Mouse (Mus musculus) Patski (cell line): Measurements from ENCODE around the gene Oit3. TPM values are rescaled to one million over a fixed set of nuclear protein-coding genes. Genes with fewer than 3 reads are reported as not detected.

Experiments used
- ATAC-seq: fragments of 100-300 bp; one replicate; pipeline ENCODE4 v1.8.0; 2021
- CTCF ChIA-PET: fragments of 350-600 bp; sonication (Branson Sonifier 250); formaldehyde crosslinking; loops from one replicate; lab custom pipeline; 2022; ENCODE audit warnings: inconsistent platforms; lab: Charles Lee
- POLR2A ChIA-PET: fragments of 350-600 bp; sonication (Branson Sonifier 250); formaldehyde crosslinking; loops from one replicate; lab custom pipeline; 2022; ENCODE audit warnings: antibody characterized with exemption, inconsistent platforms; lab: Charles Lee
- DNase-seq: peaks from one replicate; pipeline ENCODE4 v3.0.0-alpha.2; 2011; ENCODE audit warnings: low read depth, low spot score
- H3K27me3 ChIP-seq: fragments of 371-371 bp; one replicate; pipeline ENCODE4 v1.5.1; 2021
- CTCF ChIP-seq: fragments of 100-300 bp; IDR thresholded peaks from one replicate; pipeline ENCODE4 v1.5.1; 2021
- in situ Hi-C: fragments of 300-500 bp; cut with MboI; formaldehyde crosslinking; loops from 3 replicates; pipeline ENCODE4 v1.11.1; 2018; ENCODE audit warnings: low pct_unique_long_range_greater_than_20kb, mixed read lengths
- polyA plus RNA-seq: library from polyadenylated mRNA; unstranded; gene quantifications from one replicate; pipeline ENCODE4 v1.2.3, GENCODE M21; 2021

The Oit3 gene
- polyA plus RNA-seq, 1 experiment from 2014 or later = 1.2 TPM

GRCm38 (mm10) chr10:59435746-59436145 is 5.8 kb downstream of the Oit3 start:
- H3K27me3 ChIP-seq = no peaks in the 10 kb centered on the region
- DNase-seq (no peak), ATAC-seq (no peak)
- CTCF ChIA-PET = interaction anchor here (1.0 kb wide), 1 partner anchor 16 kb away, joined by 3 read pairs; no protein-coding TSS in a partner anchor
- no peak for TF ChIP-seq CTCF
- POLR2A ChIA-PET = interaction anchor here (0.7 kb wide), 1 partner anchor 430 kb away, joined by 3 read pairs; no protein-coding TSS in a partner anchor
- in situ Hi-C loops = no loop called here

- ChIA-PET POLR2A (no interaction called here), CTCF (interaction anchor here (1.6 kb wide), 1 partner anchor 21 kb away, joined by 5 read pairs; no protein-coding TSS in a partner anchor)
- ATAC-seq (peak; percentile 90), DNase-seq (peak; percentile 78)
- no peak for TF ChIP-seq CTCF
- no peaks in the 10 kb centered on the region for H3K27me3 ChIP-seq
- in situ Hi-C loops = no loop called here
These were observed 10.8 kb downstream of the Oit3 start for GRCm38 (mm10) chr10:59430701-59431218.

- no peak for TF ChIP-seq CTCF
- CTCF ChIA-PET = no interaction called here
- no peaks in the 10 kb centered on the region for H3K27me3 ChIP-seq
- in situ Hi-C loops = no loop called here
- DNase-seq (no peak), ATAC-seq (no peak)
- POLR2A ChIA-PET = no interaction called here
These were observed 12.0 kb downstream of the Oit3 start for GRCm38 (mm10) chr10:59429448-59430135.

GRCm38 (mm10) chr10:59426371-59426770 is 15.2 kb downstream of the Oit3 start:
- CTCF ChIA-PET = interaction anchor here (1.2 kb wide), 1 partner anchor 9 kb away, joined by 3 read pairs; no protein-coding TSS in a partner anchor
- POLR2A ChIA-PET = no interaction called here

GRCm38 (mm10) chr10:59425369-59425768 is 16.2 kb downstream of the Oit3 start:
- in situ Hi-C loops = no loop called here
- DNase-seq (no peak), ATAC-seq (no peak)
- H3K27me3 ChIP-seq = no peaks in the 10 kb centered on the region
- ChIA-PET CTCF (interaction anchor here (0.6 kb wide), 1 partner anchor 450 kb away, joined by 3 read pairs; no protein-coding TSS in a partner anchor), POLR2A (no interaction called here)
- TF ChIP-seq CTCF = no peak

More at GRCm38 (mm10) chr10:59426371-59426770, 15.2 kb downstream of the Oit3 start:
- no peak for TF ChIP-seq CTCF
- DNase-seq = no peak
- in situ Hi-C loops = no loop called here
- no peak for ATAC-seq
- H3K27me3 ChIP-seq = no peaks in the 10 kb centered on the region

- no peaks in the 10 kb centered on the region for H3K27me3 ChIP-seq
- POLR2A ChIA-PET = no interaction called here
- in situ Hi-C loops = no loop called here
- no peak for ATAC-seq
- no peak for TF ChIP-seq CTCF
- CTCF ChIA-PET = no interaction called here
- no peak for DNase-seq
These were observed 17.1 kb downstream of the Oit3 start for GRCm38 (mm10) chr10:59424453-59424852.

GRCm38 (mm10) chr10:59419516-59419915 is 22.1 kb downstream of the Oit3 start:
- CTCF ChIA-PET = no interaction called here
- POLR2A ChIA-PET = no interaction called here
- in situ Hi-C loops = no loop called here
- no peak for TF ChIP-seq CTCF
- no peak for DNase-seq
- no peaks in the 10 kb centered on the region for H3K27me3 ChIP-seq
- ATAC-seq = no peak

DNA sequence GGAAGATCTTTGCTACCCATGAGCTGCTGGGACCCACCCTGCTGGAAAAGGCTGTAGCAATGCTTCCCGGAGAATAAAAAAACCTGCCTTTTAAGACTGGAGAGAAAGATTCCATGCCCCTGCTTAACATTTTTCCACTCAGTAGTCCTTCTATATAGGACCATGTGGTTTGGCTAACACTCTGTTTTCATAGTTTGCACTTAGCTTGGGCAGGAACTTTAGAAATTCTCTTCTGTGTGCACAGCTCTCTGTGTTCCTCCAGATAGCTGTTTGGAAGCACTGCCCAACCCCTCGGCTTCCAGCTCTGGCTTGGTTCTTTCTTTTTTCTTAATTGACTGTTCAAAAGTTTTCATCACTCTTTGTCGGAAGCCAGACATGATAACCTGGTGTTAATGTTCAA is 25.0 kb downstream of the Oit3 start:
- ATAC-seq (no peak), DNase-seq (no peak)
- no peak for TF ChIP-seq CTCF
- CTCF ChIA-PET = no interaction called here
- in situ Hi-C loops = no loop called here
- POLR2A ChIA-PET = no interaction called here
- no peaks in the 10 kb centered on the region for H3K27me3 ChIP-seq

DNA sequence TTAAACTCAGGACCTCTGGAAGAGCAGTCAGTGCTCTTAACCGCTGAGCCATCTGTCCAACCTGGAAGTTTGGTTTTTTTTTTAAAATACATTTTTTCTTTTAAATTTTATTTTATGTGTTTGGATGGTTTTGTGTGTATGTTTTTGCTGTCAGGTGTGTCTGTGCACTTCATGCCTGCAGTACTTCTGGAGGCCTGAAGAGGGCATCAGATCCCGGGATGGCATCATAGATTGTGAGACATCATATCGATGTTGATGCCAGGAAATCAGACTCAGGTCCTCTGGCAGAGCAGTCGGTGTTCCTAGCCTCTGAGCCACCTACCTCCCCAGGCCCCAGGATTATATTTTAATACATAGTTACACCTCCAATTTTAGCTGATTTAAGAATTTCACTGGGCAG is 27.9 kb downstream of the Oit3 start:
- POLR2A ChIA-PET = interaction anchor here (0.6 kb wide), 1 partner anchor 84 kb away, joined by 5 read pairs; no protein-coding TSS in a partner anchor
- in situ Hi-C loops = no loop called here
- ATAC-seq (no peak), DNase-seq (no peak)
- no peaks in the 10 kb centered on the region for H3K27me3 ChIP-seq
- TF ChIP-seq CTCF = peak; percentile 55
- CTCF ChIA-PET = no interaction called here

DNA sequence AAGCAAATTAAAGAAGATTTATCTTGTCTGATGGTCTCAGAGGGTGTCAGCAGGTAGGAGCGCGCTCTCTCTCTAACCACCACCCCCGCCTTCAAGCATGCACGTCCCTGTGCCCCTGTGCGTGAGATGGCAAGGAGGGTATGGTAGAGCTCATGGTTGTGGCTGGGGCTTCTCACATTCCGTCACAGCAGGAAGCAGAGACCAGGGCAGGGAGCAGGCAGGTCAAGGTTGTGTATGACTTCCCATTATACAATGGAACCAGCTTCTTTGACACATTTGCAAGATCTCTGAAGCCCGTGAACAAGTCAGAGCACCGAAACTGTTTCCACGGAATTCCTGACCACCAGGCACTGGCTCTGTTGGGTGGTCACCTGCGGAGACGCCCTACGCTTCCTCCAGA is 31.3 kb downstream of the Oit3 start:
- ATAC-seq (no peak), DNase-seq (no peak)
- TF ChIP-seq CTCF = no peak
- ChIA-PET CTCF (no interaction called here), POLR2A (no interaction called here)
- H3K27me3 ChIP-seq = no peaks in the 10 kb centered on the region
- in situ Hi-C loops = no loop called here

DNA sequence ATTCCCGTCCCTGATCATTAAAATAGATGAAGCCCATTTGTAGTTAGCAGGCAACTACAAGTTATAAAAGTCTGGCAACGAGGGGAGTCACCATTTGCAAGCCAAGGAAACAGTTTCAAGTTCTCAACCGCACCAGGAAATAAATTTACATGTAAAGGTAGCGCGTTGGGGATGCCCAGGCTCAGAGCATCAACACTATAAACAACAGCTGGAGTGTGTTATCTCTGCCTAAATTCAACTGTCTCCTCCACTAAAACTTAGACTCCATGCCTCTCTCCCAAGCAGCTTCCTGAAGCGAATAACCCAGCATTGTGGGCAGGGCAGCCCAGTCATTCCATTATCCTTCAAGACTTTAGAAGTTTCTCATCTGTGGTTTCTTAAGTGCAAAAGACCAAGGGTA is 33.1 kb downstream of the Oit3 start:
- DNase-seq (no peak), ATAC-seq (no peak)
- CTCF ChIA-PET = no interaction called here
- POLR2A ChIA-PET = no interaction called here
- TF ChIP-seq CTCF = no peak
- no peaks in the 10 kb centered on the region for H3K27me3 ChIP-seq
- in situ Hi-C loops = no loop called here
